Mouse (Mus musculus) spleen, embryonic (tissue): ENCODE measurements at regions not wholly inside any gene's neighbourhood (a gene's known extent, or its start where the extent isn't known, plus 50 kb on each side); places are given as distances from the start of the nearest gene placed in this dataset.

Experiments used
- CTCF ChIA-PET: fragments of 350-600 bp; sonication (Branson Sonifier 250); formaldehyde crosslinking; loops from one replicate; lab custom pipeline; 2022; lab: Charles Lee

GRCm38 (mm10) chr2:21267149-21267761 lies 61.7 kb downstream of the Thnsl1 start:
- CTCF ChIA-PET = no interaction called here

- CTCF ChIA-PET = interaction anchor here (0.6 to 0.8 kb wide), 2 partner anchors 9 to 15 kb away, joined by 3 read pairs; no protein-coding TSS in a partner anchor
These were observed 64.7 kb downstream of the Thnsl1 start for GRCm38 (mm10) chr2:21269989-21270846.

GRCm38 (mm10) chr2:21273416-21273815 lies 67.9 kb downstream of the Thnsl1 start:
- CTCF ChIA-PET = no interaction called here

GRCm38 (mm10) chr2:21275315-21275714 lies 69.8 kb downstream of the Thnsl1 start:
- CTCF ChIA-PET = no interaction called here

GRCm38 (mm10) chr2:21280794-21281420 lies 75.4 kb downstream of the Thnsl1 start:
- CTCF ChIA-PET = interaction anchor here (0.6 kb wide), 1 partner anchor 20 kb away, joined by 10 read pairs; no protein-coding TSS in a partner anchor

GRCm38 (mm10) chr2:21282505-21283200 lies 77.1 kb downstream of the Thnsl1 start:
- CTCF ChIA-PET = no interaction called here

GRCm38 (mm10) chr2:21284881-21285280 lies 79.4 kb downstream of the Thnsl1 start:
- CTCF ChIA-PET = no interaction called here

GRCm38 (mm10) chr2:21287786-21288185 lies 79.6 kb upstream of the Gpr158 start:
- CTCF ChIA-PET = no interaction called here

GRCm38 (mm10) chr2:21292669-21293151 lies 74.6 kb upstream of the Gpr158 start:
- CTCF ChIA-PET = no interaction called here

- CTCF ChIA-PET = no interaction called here
These were observed 73.3 kb upstream of the Gpr158 start for GRCm38 (mm10) chr2:21294002-21294401.

- CTCF ChIA-PET = no interaction called here
These were observed 67.7 kb upstream of the Gpr158 start for GRCm38 (mm10) chr2:21299681-21300080.
